Mouse (Mus musculus) heart, embryonic 12.5 days (tissue): Measurements from ENCODE around the gene Hipk2. TPM values are rescaled to one million over a fixed set of nuclear protein-coding genes. Genes with fewer than 3 reads are reported as not detected.

ENCODE experiments used
- ATAC-seq: fragments of 200-750 bp; cut with Nextera tagmentation; 2 replicates; pipeline ENCODE4 v1.8.0; 2017; ENCODE audit warnings: moderate TSS enrichment, moderate library complexity; ENCODE audit not compliant: insufficient number of reproducible peaks, low FRiP score
- H3K27ac ChIP-seq: fragments of 300-500 bp; sonication (generic); 2 replicates; pipeline ENCODE4 v1.5.1; 2016; ENCODE audit warnings: mild to moderate bottlenecking, moderate library complexity; ENCODE audit not compliant: poor library complexity, severe bottlenecking
- H3K27me3 ChIP-seq: fragments of 300-500 bp; sonication (generic); replicated peaks from 2 replicates; pipeline ENCODE4 v1.6.1; 2016; ENCODE audit warnings: mild to moderate bottlenecking, moderate library complexity
- H3K36me3 ChIP-seq: fragments of 300-500 bp; sonication (generic); 2 replicates; pipeline ENCODE4 v1.6.1; 2016; ENCODE audit warnings: mild to moderate bottlenecking, moderate library complexity
- H3K4me1 ChIP-seq: fragments of 300-500 bp; sonication (generic); replicated peaks from 2 replicates; pipeline ENCODE4 v1.6.1; 2016; ENCODE audit warnings: mild to moderate bottlenecking
- H3K4me2 ChIP-seq: fragments of 300-500 bp; sonication (generic); 2 replicates; pipeline ENCODE4 v1.6.1; 2016; ENCODE audit warnings: mild to moderate bottlenecking, moderate library complexity
- H3K4me3 ChIP-seq: fragments of 300-500 bp; sonication (generic); 2 replicates; pipeline ENCODE4 v1.5.1; 2016; ENCODE audit warnings: mild to moderate bottlenecking
- H3K9ac ChIP-seq: fragments of 300-500 bp; sonication (generic); 2 replicates; pipeline ENCODE4 v1.6.1; 2016; ENCODE audit warnings: mild to moderate bottlenecking, moderate library complexity
- H3K9me3 ChIP-seq: fragments of 300-500 bp; sonication (generic); replicated peaks from 2 replicates; pipeline ENCODE4 v1.6.1; 2016; ENCODE audit warnings: mild to moderate bottlenecking, moderate library complexity
- WGBS: fragments of 180-500 bp; shearing (Covaris S2); methylation state at CpG from one replicate; pipeline ENCODE4 v1.1.7; 2016; 5-methylcytosine and 5-hydroxymethylcytosine counted together
- polyA plus RNA-seq: library from polyadenylated mRNA; unstranded; fragments of >200 nt; fragmentation: Nextera tagmentation; extraction: Ambion mirVana; gene quantifications from 2 replicates; pipeline ENCODE4 v1.2.1, GENCODE M21; 2016

Hipk2 gene
- polyA plus RNA-seq, 1 experiment from 2014 or later, result 12.5 TPM

DNA sequence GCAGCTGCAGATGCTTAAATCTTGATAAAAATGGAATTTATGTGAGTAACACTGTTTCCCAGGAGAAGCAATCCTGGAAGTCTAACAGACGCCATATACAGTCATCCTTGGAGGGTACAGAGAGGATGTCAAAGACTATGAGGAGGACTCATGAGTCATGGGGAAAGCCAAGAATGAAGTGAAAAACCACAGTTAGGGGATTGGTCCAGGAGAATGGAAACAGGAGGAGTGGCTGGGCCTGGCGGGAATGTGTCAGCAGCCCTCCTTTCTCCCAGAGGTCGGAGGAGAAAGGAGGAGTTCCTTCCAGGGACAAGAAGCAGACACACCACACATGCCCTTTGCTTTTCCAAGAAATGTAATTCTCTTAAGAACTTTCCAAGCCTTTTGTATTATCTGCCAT, 46.5 kb downstream of the Hipk2 start:
- Histone ChIP-seq H3K27me3 (no peaks in the 10 kb centered on the region), H3K4me1 (peaks cover 43% of the 10 kb centered on the region), H3K9ac (no peak overlapping the region), H3K4me3 (no peak overlapping the region), H3K36me3 (no peaks in the 10 kb centered on the region; the same call in 1 of the 2 replicates), H3K4me2 (no peak overlapping the region), H3K27ac (no peak overlapping the region), H3K9me3 (no peaks in the 10 kb centered on the region)
- WGBS, result 56% methylated on average over 3 of the region's 3 CpGs
- no peak for ATAC-seq

DNA sequence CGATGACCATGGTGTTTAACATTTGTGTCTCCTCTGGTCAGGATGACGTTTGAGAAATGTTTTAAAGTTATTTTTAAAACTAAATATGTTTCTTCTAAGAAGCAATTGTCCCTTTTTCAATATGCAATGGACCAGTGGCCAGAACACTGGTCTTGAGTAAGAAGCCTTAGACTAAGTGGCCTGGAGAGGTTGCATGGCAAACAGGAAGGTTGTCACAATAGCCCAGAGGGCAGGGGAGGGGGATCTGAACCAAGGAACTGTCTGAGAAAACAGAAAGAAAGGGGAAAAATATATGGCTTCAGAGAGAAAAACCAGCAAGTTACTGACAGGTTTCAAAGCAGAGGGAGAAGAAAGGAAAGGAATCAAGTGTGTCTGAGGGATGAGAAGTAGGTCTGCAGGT, 47.8 kb downstream of the Hipk2 start:
- Histone ChIP-seq H3K9ac (no peak overlapping the region), H3K4me2 (no peak overlapping the region), H3K9me3 (no peaks in the 10 kb centered on the region), H3K36me3 (no peaks in the 10 kb centered on the region; the same call in 1 of the 2 replicates), H3K27me3 (no peaks in the 10 kb centered on the region), H3K4me1 (peaks cover 39% of the 10 kb centered on the region), H3K4me3 (no peak overlapping the region), H3K27ac (no peak overlapping the region)
- no peak for ATAC-seq
- WGBS, result 79% methylated on average over 2 of the region's 2 CpGs

DNA sequence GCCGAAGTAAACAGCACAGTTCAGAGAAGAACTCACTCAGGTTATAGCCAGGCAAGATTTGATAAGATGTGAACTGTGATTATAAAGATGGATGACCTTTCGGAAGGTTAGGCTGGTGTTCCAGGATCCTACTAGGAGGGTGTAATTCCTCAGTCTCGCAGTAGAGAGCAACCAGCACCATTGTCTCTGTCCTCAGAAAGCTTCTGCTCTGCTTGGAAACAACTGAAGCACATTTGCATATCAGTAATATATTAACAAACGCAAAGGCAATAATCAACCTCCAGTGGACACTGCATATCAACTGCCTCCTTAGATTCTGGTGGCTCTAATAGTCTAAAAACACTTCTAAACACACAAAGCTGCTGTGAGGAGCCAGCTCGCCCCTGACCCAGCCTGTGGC, 48.5 kb downstream of the Hipk2 start:
- Histone ChIP-seq H3K27me3 (no peaks in the 10 kb centered on the region), H3K36me3 (no peaks in the 10 kb centered on the region; the same call in 1 of the 2 replicates), H3K4me2 (no peak overlapping the region), H3K4me3 (no peak overlapping the region), H3K4me1 (peaks cover 32% of the 10 kb centered on the region), H3K9ac (no peak overlapping the region), H3K27ac (no peak overlapping the region), H3K9me3 (no peaks in the 10 kb centered on the region)
- no peak for ATAC-seq
- WGBS, result 73% methylated on average over 5 of the region's 5 CpGs

DNA sequence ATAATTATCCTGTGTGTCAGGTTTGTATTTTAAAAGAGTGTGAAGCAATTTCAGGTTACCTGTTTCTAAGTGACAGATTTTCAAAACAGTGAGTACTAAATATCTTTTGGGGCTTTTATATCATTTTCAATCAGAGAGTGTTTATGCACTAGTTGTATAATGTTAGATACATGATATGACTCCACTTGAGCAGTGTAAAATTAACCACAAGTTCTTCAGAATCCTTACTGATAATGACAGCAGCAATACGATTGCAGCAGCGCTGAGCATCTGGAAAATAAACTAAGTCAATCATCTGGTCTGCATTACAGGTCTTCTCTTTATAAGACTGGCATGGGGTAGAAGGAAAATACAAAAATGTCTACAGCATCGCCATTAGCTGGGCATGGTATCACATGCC, 49.1 kb downstream of the Hipk2 start:
- Histone ChIP-seq H3K9me3 (no peaks in the 10 kb centered on the region), H3K36me3 (no peaks in the 10 kb centered on the region; the same call in 1 of the 2 replicates), H3K27ac (no peak overlapping the region), H3K9ac (no peak overlapping the region), H3K4me1 (peaks cover 31% of the 10 kb centered on the region), H3K4me3 (no peak overlapping the region), H3K27me3 (no peaks in the 10 kb centered on the region), H3K4me2 (no peak overlapping the region)
- 60% methylated on average over 3 of the region's 3 CpGs for WGBS
- no peak for ATAC-seq

DNA sequence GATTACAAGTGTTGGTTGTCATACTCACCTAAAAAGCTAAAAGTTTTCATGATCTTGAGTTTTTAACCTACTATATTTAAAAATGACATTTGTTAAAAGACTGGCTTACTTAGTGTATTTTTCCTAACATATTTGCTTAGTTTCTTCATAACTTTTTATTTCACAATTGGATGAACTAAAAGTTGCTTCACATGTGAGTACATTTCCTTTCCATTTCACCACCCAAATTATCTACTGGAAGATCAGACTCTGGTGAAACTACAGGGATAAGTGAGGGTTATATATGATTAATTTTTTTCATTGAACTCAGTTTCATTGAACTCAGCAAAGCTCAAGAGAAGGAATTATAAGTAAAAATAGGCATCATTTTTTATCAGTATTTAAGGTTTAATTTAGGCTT, 50.1 kb downstream of the Hipk2 start:
- H3K4me2 ChIP-seq, result no peak overlapping the region
- no peak overlapping the region for H3K27ac ChIP-seq
- no peak overlapping the region for H3K9ac ChIP-seq
- no peak for ATAC-seq
- no peak overlapping the region for H3K4me3 ChIP-seq
- H3K9me3 ChIP-seq, result no peaks in the 10 kb centered on the region
- H3K36me3 ChIP-seq, result no peaks in the 10 kb centered on the region; the same call in 1 of the 2 replicates
- H3K27me3 ChIP-seq, result no peaks in the 10 kb centered on the region
- peaks cover 34% of the 10 kb centered on the region for H3K4me1 ChIP-seq

DNA sequence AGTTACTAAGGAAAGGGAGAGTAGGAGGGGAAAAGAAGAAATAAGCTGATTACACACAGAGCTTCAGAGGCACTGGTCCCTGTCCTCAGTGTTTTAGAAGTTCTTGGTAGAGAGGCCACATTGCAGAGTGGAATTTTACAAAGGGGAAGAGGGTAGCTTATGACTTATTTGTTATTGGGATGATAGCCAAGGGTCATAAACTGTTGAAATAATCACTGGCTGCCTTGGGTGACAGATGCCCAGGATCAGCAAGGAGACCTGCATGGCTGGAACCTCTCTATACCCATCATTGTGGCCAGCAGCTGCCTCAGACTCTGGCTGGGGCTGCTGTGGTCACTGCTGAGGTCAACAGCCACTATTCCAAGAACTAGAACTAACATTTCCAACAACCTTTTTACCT, 52.1 kb downstream of the Hipk2 start:
- no peak overlapping the region for H3K27ac ChIP-seq
- peaks cover 3% of the 10 kb centered on the region for H3K36me3 ChIP-seq
- H3K9ac ChIP-seq, result no peak overlapping the region
- H3K4me2 ChIP-seq, result no peak overlapping the region
- no peaks in the 10 kb centered on the region for H3K9me3 ChIP-seq
- H3K27me3 ChIP-seq, result no peaks in the 10 kb centered on the region
- no peak for ATAC-seq
- H3K4me3 ChIP-seq, result no peak overlapping the region
- peaks cover 23% of the 10 kb centered on the region for H3K4me1 ChIP-seq

DNA sequence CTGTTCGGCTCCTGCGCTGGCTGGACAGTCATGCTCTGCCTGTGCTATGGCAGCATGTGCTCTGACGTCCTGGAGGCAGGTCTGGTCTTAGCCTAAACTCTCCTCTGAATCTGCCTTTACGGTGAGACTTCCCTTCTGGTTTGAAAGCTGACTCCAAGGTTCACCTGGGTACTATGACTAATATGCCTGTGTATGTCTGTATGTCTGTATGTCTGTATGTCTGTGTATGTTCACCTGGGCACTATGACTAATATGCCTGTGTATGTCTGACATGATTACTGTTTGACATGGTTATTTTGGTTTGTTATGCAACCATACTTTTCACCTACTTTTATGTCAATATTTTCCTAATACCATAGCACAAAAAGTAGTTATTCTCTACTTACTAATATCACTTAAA, 52.8 kb downstream of the Hipk2 start:
- Histone ChIP-seq H3K27ac (no peak overlapping the region), H3K27me3 (no peaks in the 10 kb centered on the region), H3K4me2 (no peak overlapping the region), H3K9ac (no peak overlapping the region), H3K4me1 (peaks cover 16% of the 10 kb centered on the region), H3K4me3 (no peak overlapping the region), H3K9me3 (no peaks in the 10 kb centered on the region), H3K36me3 (peaks cover 10% of the 10 kb centered on the region)
- 90% methylated on average over 4 of the region's 4 CpGs for WGBS
- ATAC-seq, result no peak

DNA sequence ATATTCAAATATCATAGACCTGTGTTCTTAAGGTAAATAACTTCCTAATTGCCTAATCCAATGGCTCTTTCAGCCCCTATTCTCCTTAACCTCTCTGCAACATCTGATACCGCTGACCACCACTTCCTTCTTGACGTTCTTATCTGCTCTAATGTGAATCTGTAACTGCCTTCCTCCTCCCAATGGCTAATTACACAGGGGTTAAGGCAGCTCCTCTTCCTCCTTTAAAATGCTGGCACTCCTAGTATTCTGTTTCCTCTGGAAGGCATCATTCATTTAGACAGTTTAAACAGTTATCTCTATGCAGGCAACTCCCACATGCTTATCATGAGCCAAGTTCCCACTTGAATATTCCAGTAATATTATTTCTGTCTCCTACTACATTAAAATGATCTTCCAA, 54.3 kb downstream of the Hipk2 start:
- Histone ChIP-seq H3K9ac (no peak overlapping the region), H3K4me1 (peaks cover 14% of the 10 kb centered on the region), H3K27ac (no peak overlapping the region), H3K36me3 (peaks cover 22% of the 10 kb centered on the region), H3K4me2 (no peak overlapping the region), H3K27me3 (no peaks in the 10 kb centered on the region), H3K9me3 (no peaks in the 10 kb centered on the region), H3K4me3 (no peak overlapping the region)
- no peak for ATAC-seq
- 40% methylated on average over 2 of the region's 2 CpGs for WGBS

DNA sequence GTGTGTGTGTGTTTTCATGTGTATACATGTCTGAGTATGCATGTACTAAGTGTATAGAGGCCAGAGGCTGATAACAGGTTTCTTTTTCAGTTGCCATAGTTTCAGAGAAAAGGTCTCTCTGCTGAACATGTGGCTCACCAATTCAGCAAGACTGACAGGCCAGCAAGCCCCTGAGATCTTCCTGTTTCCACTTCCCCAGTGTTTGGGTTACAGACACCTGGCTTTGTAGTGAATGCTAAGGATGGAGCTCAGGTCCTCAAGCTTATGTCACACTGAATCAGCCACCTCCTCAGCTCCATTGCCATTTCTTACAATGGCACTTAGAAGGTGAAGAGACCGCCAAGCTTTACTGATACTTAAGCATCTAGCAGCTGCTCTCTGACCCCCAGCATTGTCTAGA, 55.1 kb downstream of the Hipk2 start:
- Histone ChIP-seq H3K36me3 (peaks cover 23% of the 10 kb centered on the region), H3K9me3 (no peaks in the 10 kb centered on the region), H3K4me1 (peaks cover 22% of the 10 kb centered on the region), H3K4me2 (no peak overlapping the region), H3K27ac (no peak overlapping the region), H3K4me3 (no peak overlapping the region), H3K9ac (no peak overlapping the region), H3K27me3 (no peaks in the 10 kb centered on the region)
- 96% methylated on average over 1 of the region's 1 CpGs for WGBS
- no peak for ATAC-seq

DNA sequence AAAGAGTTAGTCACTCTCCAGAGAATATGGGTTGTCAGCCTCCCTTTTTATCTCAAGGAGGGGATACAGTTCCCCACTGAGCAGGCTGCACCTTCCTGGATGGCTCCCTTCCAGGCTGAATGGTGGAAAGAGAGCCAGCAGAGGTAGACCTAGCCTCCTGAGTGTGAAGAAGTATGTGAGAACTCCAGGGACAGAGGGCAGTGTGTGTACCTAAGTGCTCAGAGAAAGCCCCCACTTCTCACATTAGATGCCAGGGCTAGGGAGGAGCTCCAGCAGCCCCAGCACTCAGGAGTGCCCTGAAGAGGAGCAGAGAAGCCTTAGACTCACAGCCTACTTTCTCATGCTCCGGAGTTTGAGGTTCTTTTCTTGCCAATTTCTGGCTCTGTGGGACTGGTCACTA, 59.7 kb downstream of the Hipk2 start:
- Histone ChIP-seq H3K36me3 (peaks cover 23% of the 10 kb centered on the region), H3K4me2 (no peak overlapping the region), H3K27ac (no peak overlapping the region), H3K9ac (no peak overlapping the region), H3K4me3 (no peak overlapping the region), H3K9me3 (no peaks in the 10 kb centered on the region), H3K4me1 (peaks cover 40% of the 10 kb centered on the region), H3K27me3 (no peaks in the 10 kb centered on the region)
- WGBS, result 92% methylated on average over 1 of the region's 1 CpGs
- ATAC-seq, result no peak

DNA sequence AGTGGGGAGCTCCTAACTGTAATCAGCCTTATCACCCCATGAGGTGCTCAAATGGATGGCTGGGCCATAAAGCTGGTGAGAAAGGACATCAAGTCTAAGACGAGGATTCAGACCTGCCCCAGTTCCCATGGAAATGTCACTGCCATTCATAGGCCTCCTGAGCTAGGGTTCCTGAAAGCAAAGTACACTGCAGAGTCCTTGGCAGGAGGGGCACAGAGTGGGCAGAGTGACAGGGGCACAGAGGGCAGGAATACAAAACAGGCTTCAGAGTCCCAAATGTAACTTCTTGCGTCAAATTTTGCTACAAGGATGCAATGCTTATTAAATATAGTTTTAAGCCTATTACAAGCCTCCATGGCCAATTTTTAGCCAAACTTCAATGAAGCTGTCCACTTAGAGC, 60.4 kb downstream of the Hipk2 start:
- no peak for ATAC-seq
- Histone ChIP-seq H3K4me3 (no peak overlapping the region), H3K27me3 (no peaks in the 10 kb centered on the region), H3K9ac (no peak overlapping the region), H3K27ac (no peak overlapping the region), H3K4me1 (peaks cover 46% of the 10 kb centered on the region), H3K9me3 (no peaks in the 10 kb centered on the region), H3K36me3 (peaks cover 23% of the 10 kb centered on the region), H3K4me2 (no peak overlapping the region)
- WGBS, result 69% methylated on average over 2 of the region's 2 CpGs

DNA sequence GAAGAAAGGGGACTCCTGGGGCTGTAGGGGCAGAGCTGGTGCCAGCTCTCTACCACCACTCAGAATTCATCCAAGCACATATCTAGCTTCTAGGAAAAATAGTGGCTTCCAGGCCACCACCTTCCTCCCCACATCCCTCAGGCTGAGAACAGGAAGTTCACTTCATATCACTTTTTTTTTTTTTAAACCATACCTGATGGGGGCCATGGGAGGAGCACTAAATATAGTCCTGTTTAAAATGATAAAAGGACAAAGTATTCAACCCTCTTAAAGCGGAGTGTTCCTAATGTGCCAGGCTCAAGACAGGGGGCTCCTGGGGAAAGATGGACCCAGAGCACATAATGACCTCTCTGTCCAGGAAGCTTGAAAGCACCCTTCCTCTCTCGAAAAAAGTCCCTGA, 61.3 kb downstream of the Hipk2 start:
- no peak overlapping the region for H3K9ac ChIP-seq
- H3K4me3 ChIP-seq, result no peak overlapping the region
- peaks cover 55% of the 10 kb centered on the region for H3K4me1 ChIP-seq
- H3K4me2 ChIP-seq, result no peak overlapping the region
- 78% methylated on average over 2 of the region's 2 CpGs for whole genome bisulfite sequencing
- H3K27me3 ChIP-seq, result no peaks in the 10 kb centered on the region
- H3K36me3 ChIP-seq, result peaks cover 23% of the 10 kb centered on the region
- H3K9me3 ChIP-seq, result no peaks in the 10 kb centered on the region
- no peak for ATAC-seq
- H3K27ac ChIP-seq, result no peak overlapping the region
